Mouse (Mus musculus) cortical plate, adult 2 months (tissue): ENCODE data around the gene Glp1r. TPM values are rescaled to one million over a fixed set of nuclear protein-coding genes. Genes with fewer than 3 reads are reported as not detected.

ENCODE experiments used
- H3K27ac ChIP-seq: fragments of 200-500 bp; 2 replicates; pipeline ENCODE4 v1.5.1; 2012; ENCODE audit warnings: low read length, control low read depth, inconsistent platforms; ENCODE audit not compliant: insufficient read depth
- H3K4me1 ChIP-seq: fragments of 200-500 bp; 2 replicates; pipeline ENCODE4 v1.6.1; 2011; ENCODE audit warnings: low read length; ENCODE audit not compliant: control insufficient read depth, insufficient read depth
- H3K4me3 ChIP-seq: fragments of 200-500 bp; 2 replicates; pipeline ENCODE4 v1.5.1; 2011; ENCODE audit warnings: mild to moderate bottlenecking, low read length, control low read depth; ENCODE audit not compliant: insufficient read depth
- CTCF ChIP-seq: fragments of 200-500 bp; IDR thresholded peaks from 2 replicates; pipeline ENCODE4 v1.5.1; 2011; ENCODE audit warnings: mild to moderate bottlenecking, control low read depth, low read length; ENCODE audit not compliant: insufficient read depth; ENCODE audit errors: extremely low read depth
- POLR2A ChIP-seq: fragments of 200-500 bp; IDR thresholded peaks from 2 replicates; pipeline ENCODE4 v1.6.1; 2011; ENCODE audit warnings: mild to moderate bottlenecking, low read length, control low read depth; ENCODE audit not compliant: insufficient read depth; ENCODE audit errors: extremely low read depth
- polyA plus RNA-seq: library from polyadenylated mRNA; depleted of rRNA; stranded (reverse); fragments of >200 nt; gene quantifications from 2 replicates; pipeline ENCODE4 v1.2.3, GENCODE M21; 2012; rRNA removed

The Glp1r gene
- 0.23 and 0.31 TPM in 2 replicates for polyA plus RNA-seq

- no peak for TF ChIP-seq POLR2A
- no peak for TF ChIP-seq CTCF
- Histone ChIP-seq H3K4me3 (no peak within 1 kb of the TSS), H3K27ac (no peak within 1 kb of the TSS), H3K4me1 (no peaks in the 10 kb centered on the region)
Observed at GRCm38 (mm10) chr17:30901627-30902026, at the start of gene Glp1r. Gene Glp1r (plus strand): TSS chr17:30901817.

GRCm38 (mm10) chr17:30852345-30852744 is 49.3 kb upstream of the Glp1r start:
- no peak overlapping the region for H3K27ac ChIP-seq
- no peaks in the 10 kb centered on the region for H3K4me1 ChIP-seq
- no peak overlapping the region for H3K4me3 ChIP-seq
- no peak for TF ChIP-seq CTCF
- TF ChIP-seq POLR2A: no peak

GRCm38 (mm10) chr17:30857347-30857746 is 44.3 kb upstream of the Glp1r start:
- Histone ChIP-seq H3K4me3 (no peak overlapping the region), H3K4me1 (no peaks in the 10 kb centered on the region), H3K27ac (no peak overlapping the region)
- TF ChIP-seq POLR2A (no peak), CTCF (no peak)

- no peak overlapping the region for H3K27ac ChIP-seq
Observed at GRCm38 (mm10) chr17:30858586-30859259, 42.9 kb upstream of the Glp1r start.

GRCm38 (mm10) chr17:30859989-30860585 is 41.5 kb upstream of the Glp1r start:
- H3K4me1 ChIP-seq: no peaks in the 10 kb centered on the region
- H3K4me3 ChIP-seq: no peak overlapping the region
- TF ChIP-seq POLR2A (no peak), CTCF (no peak)
- no peak overlapping the region for H3K27ac ChIP-seq

More at GRCm38 (mm10) chr17:30858586-30859259, 42.9 kb upstream of the Glp1r start:
- Histone ChIP-seq H3K4me3 (no peak overlapping the region), H3K4me1 (no peaks in the 10 kb centered on the region)
- TF ChIP-seq CTCF (no peak), POLR2A (no peak)

GRCm38 (mm10) chr17:30860606-30861005 is 41.0 kb upstream of the Glp1r start:
- H3K4me1 ChIP-seq: no peaks in the 10 kb centered on the region; the same call in 1 of the 2 replicates
- no peak overlapping the region for H3K4me3 ChIP-seq
- H3K27ac ChIP-seq: no peak overlapping the region
- no peak for TF ChIP-seq CTCF
- no peak for TF ChIP-seq POLR2A

GRCm38 (mm10) chr17:30866281-30866680 is 35.3 kb upstream of the Glp1r start:
- no peak overlapping the region for H3K4me3 ChIP-seq
- H3K27ac ChIP-seq: no peak overlapping the region
- no peaks in the 10 kb centered on the region; the same call in 1 of the 2 replicates for H3K4me1 ChIP-seq
- no peak for TF ChIP-seq CTCF
- no peak for TF ChIP-seq POLR2A

GRCm38 (mm10) chr17:30866966-30867365 is 34.7 kb upstream of the Glp1r start:
- TF ChIP-seq POLR2A (no peak), CTCF (no peak)
- no peaks in the 10 kb centered on the region; the same call in 1 of the 2 replicates for H3K4me1 ChIP-seq
- H3K4me3 ChIP-seq: no peak overlapping the region
- no peak overlapping the region for H3K27ac ChIP-seq

- no peaks in the 10 kb centered on the region for H3K4me1 ChIP-seq
- no peak overlapping the region for H3K4me3 ChIP-seq
- H3K27ac ChIP-seq: no peak overlapping the region
- no peak for TF ChIP-seq POLR2A
- no peak for TF ChIP-seq CTCF
Observed at GRCm38 (mm10) chr17:30871040-30871439, 30.6 kb upstream of the Glp1r start.

- Histone ChIP-seq H3K4me3 (no peak overlapping the region), H3K27ac (no peak overlapping the region), H3K4me1 (no peaks in the 10 kb centered on the region)
- no peak for TF ChIP-seq POLR2A
- no peak for TF ChIP-seq CTCF
Observed at GRCm38 (mm10) chr17:30874276-30874675, 27.3 kb upstream of the Glp1r start.
